Mouse (Mus musculus) hindbrain, embryonic 10.5 days (tissue): ENCODE data around the gene Slc25a22. TPM values are rescaled to one million over a fixed set of nuclear protein-coding genes. Genes with fewer than 3 reads are reported as not detected.

Source experiments
- DNase-seq: peaks from one replicate; pipeline ENCODE4 v3.0.0-alpha.2; 2017; ENCODE audit warnings: low spot score
- H3K27ac ChIP-seq: fragments of 300-500 bp; sonication (generic); 2 replicates; pipeline ENCODE4 v1.5.1; 2016; ENCODE audit warnings: mild to moderate bottlenecking, moderate library complexity
- H3K27me3 ChIP-seq: fragments of 300-500 bp; sonication (generic); 2 replicates; pipeline ENCODE4 v1.6.1; 2016; ENCODE audit warnings: mild to moderate bottlenecking; ENCODE audit not compliant: poor library complexity, insufficient read depth, severe bottlenecking
- H3K36me3 ChIP-seq: fragments of 300-500 bp; sonication (generic); 2 replicates; pipeline ENCODE4 v1.6.1; 2016; ENCODE audit warnings: mild to moderate bottlenecking, moderate library complexity
- H3K4me1 ChIP-seq: fragments of 300-500 bp; sonication (generic); replicated peaks from 2 replicates; pipeline ENCODE4 v1.6.1; 2016; ENCODE audit warnings: mild to moderate bottlenecking
- H3K4me3 ChIP-seq: fragments of 300-500 bp; sonication (generic); 2 replicates; pipeline ENCODE4 v1.5.1; 2016; ENCODE audit warnings: mild to moderate bottlenecking, moderate library complexity
- H3K9me3 ChIP-seq: fragments of 300-500 bp; sonication (generic); 2 replicates; pipeline ENCODE4 v1.6.1; 2016; ENCODE audit warnings: mild to moderate bottlenecking, moderate library complexity
- WGBS: fragments of 180-500 bp; shearing (Covaris S2); methylation state at CpG from one replicate; pipeline ENCODE4 v1.1.7; 2016; 5-methylcytosine and 5-hydroxymethylcytosine counted together
- polyA plus RNA-seq: library from polyadenylated mRNA; unstranded; fragments of >200 nt; fragmentation: Nextera tagmentation; extraction: Ambion mirVana; gene quantifications from 2 replicates; pipeline ENCODE4 v1.2.1, GENCODE M21; 2016

Slc25a22 gene
- polyA plus RNA-seq, 1 experiment from 2014 or later: 55.6 TPM

DNA sequence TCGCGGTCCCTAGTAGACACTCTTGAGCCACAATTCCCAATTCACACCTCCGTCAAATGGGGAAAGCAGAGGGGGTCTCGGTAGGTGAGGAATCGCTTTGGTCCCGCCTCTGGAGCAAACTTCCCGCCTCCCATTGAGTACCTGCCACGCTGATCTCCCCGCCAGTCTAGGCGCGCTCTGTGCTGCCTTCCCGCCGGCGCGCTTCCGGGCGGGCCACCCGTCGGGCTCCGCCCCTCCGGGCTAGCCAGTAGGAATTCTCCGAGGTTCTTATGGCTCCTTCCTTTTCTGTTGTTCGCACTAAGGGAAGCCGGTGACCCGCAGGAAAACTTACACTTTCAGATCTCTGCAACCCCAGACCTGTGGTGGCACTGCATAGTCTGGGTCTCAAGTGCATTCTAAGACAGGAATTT lies 6.1 kb upstream of the Slc25a22 start, which contains the start of gene Pidd1:
Pidd1 (minus strand) TSS at position 198 of the 410 bp plus-strand sequence.
- Histone ChIP-seq H3K9me3 (no peaks in the 10 kb centered on the region), H3K4me1 (peaks cover 53% of the 10 kb centered on the region), H3K27ac (peak within 1 kb of the TSS; percentile 86), H3K36me3 (peaks cover 44% of the 10 kb centered on the region), H3K4me3 (peak within 1 kb of the TSS; percentile 60), H3K27me3 (no peaks in the 10 kb centered on the region)
- WGBS: under 1% methylated on average over 25 of the region's 25 CpGs
- peak; percentile 79 for DNase-seq

DNA sequence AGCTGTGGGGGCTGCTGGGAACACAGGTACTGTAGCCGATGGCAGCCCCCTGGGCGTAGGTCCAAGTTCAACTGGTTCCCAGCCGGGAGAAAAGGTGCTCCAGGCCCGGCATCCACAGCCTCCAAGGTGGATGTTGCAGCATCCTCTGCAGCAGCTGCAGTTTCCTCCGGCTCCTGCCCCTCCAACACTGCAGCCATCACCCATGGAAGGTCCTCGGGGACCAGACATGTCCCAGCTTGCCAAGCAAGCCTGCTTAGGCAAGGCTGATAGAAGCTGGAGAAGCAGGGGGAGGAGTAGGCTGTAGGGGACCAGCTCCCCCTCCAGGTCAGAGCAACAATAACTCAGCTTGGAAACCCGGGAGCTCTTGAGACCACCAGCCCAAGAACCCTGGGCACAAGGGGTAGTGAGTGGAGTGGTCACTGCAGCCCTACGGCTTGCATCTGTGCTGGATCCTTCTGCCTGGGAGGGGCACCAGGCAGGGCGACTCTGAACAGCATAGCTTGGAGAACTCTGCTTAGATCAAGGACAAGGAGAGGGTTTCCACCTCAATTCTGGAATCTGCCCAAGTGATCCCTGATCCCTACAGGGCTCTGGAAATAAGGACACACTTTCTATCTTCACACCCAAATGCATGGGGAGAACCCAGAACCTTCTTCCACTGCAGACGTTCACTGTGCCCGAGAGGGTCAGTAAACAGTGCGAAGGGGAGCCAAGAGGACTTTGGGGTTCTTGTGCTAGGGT lies 5.6 kb upstream of the Slc25a22 start:
- peak overlapping the region; percentile 86 for H3K27ac ChIP-seq
- peaks cover 47% of the 10 kb centered on the region for H3K4me1 ChIP-seq
- peak; percentile 62 for DNase-seq
- peak overlapping the region; percentile 60 for H3K4me3 ChIP-seq
- H3K36me3 ChIP-seq: peaks cover 44% of the 10 kb centered on the region
- 28% methylated on average over 12 of the region's 12 CpGs for WGBS
- H3K27me3 ChIP-seq: no peaks in the 10 kb centered on the region
- no peaks in the 10 kb centered on the region for H3K9me3 ChIP-seq

DNA sequence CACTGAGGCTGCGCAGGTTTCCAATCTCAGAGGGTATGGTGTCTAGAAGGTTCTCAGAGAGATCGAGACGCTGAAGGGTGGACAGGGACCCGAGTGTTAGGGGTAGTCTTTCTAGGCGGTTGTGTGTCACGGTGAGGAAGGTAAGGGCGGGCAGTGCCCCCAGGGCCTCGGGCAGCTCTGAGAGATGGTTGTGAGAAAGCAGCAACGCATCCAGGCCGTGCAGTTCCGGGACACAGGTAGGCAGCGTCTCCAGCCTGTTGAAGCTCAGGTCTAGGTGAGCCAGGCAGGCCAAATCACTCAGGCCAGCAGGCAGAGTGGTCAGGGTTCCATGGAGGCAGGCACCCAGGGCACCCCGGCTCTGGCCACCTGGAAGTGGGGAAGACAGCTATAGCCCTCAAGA lies 4.5 kb upstream of the Slc25a22 start:
- H3K9me3 ChIP-seq: no peaks in the 10 kb centered on the region
- 93% methylated on average over 13 of the region's 13 CpGs for WGBS
- peaks cover 51% of the 10 kb centered on the region for H3K4me1 ChIP-seq
- H3K27me3 ChIP-seq: no peaks in the 10 kb centered on the region
- peaks cover 48% of the 10 kb centered on the region for H3K36me3 ChIP-seq
- DNase-seq: no peak
- H3K27ac ChIP-seq: peak overlapping the region; percentile 86
- H3K4me3 ChIP-seq: peak overlapping the region; percentile 60

DNA sequence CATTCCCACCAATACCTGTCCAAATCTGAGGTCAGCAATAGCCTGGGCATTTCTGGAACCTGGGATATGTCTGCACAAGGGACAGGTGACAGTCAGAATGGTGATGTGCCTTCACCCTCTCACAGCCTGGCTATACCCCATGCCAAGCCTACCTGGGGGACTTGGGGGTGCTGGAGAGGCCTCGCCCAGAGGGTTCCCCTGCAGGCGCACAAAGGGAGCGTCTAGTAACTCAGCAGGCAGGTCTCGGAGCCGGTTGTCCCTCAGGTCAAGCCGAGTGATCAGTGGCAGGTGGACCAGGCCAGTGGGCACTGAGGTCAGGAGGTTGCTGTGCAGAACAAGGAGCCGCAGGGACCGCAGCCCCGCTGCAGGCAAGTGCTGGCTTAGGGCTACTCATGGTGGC lies 3.8 kb upstream of the Slc25a22 start:
- H3K4me1 ChIP-seq: peaks cover 58% of the 10 kb centered on the region
- peak overlapping the region; percentile 60; the same call in 1 of the 2 replicates for H3K4me3 ChIP-seq
- peaks cover 48% of the 10 kb centered on the region for H3K36me3 ChIP-seq
- H3K27me3 ChIP-seq: no peaks in the 10 kb centered on the region
- no peaks in the 10 kb centered on the region for H3K9me3 ChIP-seq
- DNase-seq: no peak
- 0 out of 2 replicates have a peak overlapping the region, but pooled peaks have one; percentile 86 for H3K27ac ChIP-seq
- 92% methylated on average over 9 of the region's 9 CpGs for WGBS

DNA sequence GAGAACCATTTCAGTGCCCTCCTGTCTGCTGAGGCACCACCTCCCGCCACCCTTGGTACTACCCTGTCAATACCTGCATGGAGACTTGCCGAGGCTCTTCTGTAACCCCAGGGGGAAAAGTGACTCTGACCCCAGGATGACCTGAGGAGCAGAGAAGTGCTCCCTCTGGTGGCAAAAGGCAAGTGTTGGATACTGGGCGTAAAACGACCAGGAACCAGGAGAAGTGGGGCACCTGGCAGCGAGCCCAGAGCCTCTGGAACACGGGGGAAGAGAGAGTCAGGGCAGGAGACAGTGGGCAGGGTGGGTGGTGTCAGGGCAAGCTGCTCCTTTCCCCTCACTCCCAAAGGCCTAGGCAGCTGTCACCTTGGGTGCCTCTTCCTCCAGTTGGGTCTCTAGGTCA lies 2.9 kb upstream of the Slc25a22 start:
- H3K4me3 ChIP-seq: no peak overlapping the region
- H3K4me1 ChIP-seq: peaks cover 67% of the 10 kb centered on the region
- DNase-seq: no peak
- no peaks in the 10 kb centered on the region for H3K9me3 ChIP-seq
- 41% methylated on average over 6 of the region's 6 CpGs for WGBS
- no peaks in the 10 kb centered on the region for H3K27me3 ChIP-seq
- peaks cover 48% of the 10 kb centered on the region for H3K36me3 ChIP-seq
- H3K27ac ChIP-seq: no peak overlapping the region

DNA sequence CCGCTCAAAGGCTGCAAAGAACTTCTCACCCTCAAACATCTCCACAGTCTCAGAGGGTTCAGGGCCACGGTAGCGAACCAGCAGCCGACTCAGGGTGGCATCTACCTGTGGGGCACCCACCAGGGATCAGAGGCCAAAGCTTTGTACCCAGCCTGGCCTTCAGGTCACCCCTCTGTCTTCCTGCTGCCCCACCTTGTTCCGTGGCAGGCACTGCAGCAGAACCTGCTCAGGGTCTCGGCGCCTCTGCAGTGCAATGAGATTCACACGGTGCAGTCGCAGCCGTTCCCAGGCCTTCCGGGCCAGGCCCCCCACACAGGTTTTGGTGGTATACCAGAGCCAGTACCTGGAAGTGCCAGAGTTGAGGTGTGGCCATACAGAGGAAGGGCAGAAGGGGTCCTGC lies 2.1 kb upstream of the Slc25a22 start:
- Histone ChIP-seq H3K4me1 (peaks cover 75% of the 10 kb centered on the region), H3K9me3 (no peaks in the 10 kb centered on the region), H3K27ac (no peak overlapping the region), H3K4me3 (no peak overlapping the region), H3K27me3 (no peaks in the 10 kb centered on the region), H3K36me3 (peaks cover 48% of the 10 kb centered on the region)
- 95% methylated on average over 11 of the region's 11 CpGs for WGBS
- DNase-seq: no peak

DNA sequence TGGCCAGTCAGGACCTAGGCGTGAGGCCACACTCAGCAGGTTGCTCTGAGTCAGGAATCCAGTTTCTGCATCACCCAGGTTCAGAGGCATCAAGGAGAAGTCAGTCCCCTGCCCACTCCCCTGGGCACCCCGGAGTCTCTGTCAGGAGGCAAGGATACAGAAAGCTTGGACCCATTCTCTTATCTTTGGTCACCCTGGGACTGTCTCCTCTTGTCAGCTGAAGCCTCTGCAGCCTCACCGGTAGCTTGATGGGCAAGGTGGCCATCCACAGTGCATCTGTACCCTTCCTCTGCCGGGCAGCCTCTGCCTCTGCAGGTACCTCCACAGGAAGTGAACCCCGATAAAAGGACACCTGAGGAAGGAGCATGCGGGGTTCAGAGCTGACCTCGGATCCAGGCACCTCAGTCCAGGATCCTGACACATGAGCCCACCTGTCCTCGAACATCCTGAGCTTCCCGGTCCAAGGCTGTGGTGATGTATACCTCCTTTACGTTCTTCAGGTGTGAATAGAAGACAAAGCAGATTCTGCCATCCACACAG lies 1.5 kb upstream of the Slc25a22 start:
- H3K4me3 ChIP-seq: no peak overlapping the region
- peaks cover 48% of the 10 kb centered on the region for H3K36me3 ChIP-seq
- 97% methylated on average over 10 of the region's 10 CpGs for WGBS
- peaks cover 78% of the 10 kb centered on the region for H3K4me1 ChIP-seq
- DNase-seq: no peak
- no peaks in the 10 kb centered on the region for H3K9me3 ChIP-seq
- H3K27me3 ChIP-seq: no peaks in the 10 kb centered on the region
- H3K27ac ChIP-seq: no peak overlapping the region

DNA sequence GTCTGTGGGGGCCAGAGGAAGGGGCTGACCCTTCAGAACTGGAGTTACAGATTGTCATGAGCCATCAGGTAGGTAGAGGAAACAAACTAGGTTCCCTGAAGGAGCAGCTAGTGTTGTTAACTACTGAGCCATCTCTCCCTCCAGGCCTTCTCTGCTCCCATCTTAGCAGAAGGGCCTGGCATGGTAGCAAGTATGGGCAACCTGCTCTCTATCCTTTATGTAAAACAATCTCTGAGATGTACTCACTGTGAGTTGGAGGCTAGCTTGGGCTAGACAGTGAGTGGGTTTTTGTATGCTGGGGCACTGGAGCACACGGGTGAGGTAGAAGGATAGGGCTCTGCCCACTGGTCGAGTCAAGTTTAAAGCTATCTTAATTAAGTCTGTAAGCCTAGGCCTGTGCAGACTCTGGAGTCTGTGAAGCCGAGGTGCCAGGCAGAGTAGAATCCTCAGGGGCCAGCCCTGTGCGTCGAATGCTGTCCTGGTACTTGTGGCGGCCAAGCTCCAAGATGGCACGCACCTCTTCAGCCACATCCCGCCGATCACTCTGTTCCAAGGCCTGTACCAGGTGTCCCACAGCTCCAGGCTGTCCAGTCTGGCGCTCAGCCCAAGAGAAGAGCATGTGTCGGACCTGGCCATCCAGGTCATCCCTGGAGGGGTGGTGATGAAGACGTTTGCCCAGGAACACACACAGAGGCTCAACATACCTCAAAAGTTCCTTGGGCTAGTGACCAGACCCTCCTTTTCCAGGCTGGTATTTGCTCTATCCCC lies 693 bp upstream of the Slc25a22 start:
- no peak overlapping the region for H3K27ac ChIP-seq
- H3K27me3 ChIP-seq: no peaks in the 10 kb centered on the region
- H3K4me1 ChIP-seq: peaks cover 78% of the 10 kb centered on the region
- H3K4me3 ChIP-seq: no peak overlapping the region
- DNase-seq: no peak
- WGBS: 91% methylated on average over 12 of the region's 12 CpGs
- H3K36me3 ChIP-seq: peaks cover 53% of the 10 kb centered on the region
- no peaks in the 10 kb centered on the region for H3K9me3 ChIP-seq

DNA sequence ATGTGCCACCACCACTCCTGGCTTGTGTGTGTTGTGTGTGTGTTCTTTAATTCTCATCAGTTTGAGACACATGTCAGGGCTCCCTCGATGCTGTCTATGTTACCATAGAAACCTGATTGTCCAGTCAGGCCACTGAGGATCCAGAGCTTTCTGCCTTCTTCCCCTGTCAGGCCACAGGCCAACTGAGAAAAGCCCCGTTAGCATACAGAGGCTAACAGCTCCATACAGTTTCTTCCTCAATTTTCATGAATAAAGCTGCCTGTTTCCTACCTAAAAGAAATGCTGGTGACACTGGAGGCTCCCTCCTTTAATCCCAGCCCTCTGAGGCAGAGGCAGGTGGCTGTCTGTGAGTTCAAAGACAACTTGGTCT lies 1.2 kb downstream of the Slc25a22 start:
- Histone ChIP-seq H3K27ac (peak overlapping the region; percentile 87), H3K9me3 (no peaks in the 10 kb centered on the region), H3K27me3 (no peaks in the 10 kb centered on the region), H3K36me3 (peaks cover 60% of the 10 kb centered on the region), H3K4me1 (peaks cover 77% of the 10 kb centered on the region), H3K4me3 (peak overlapping the region; percentile 63)
- DNase-seq: no peak
- 58% methylated on average over 2 of the region's 2 CpGs for WGBS

DNA sequence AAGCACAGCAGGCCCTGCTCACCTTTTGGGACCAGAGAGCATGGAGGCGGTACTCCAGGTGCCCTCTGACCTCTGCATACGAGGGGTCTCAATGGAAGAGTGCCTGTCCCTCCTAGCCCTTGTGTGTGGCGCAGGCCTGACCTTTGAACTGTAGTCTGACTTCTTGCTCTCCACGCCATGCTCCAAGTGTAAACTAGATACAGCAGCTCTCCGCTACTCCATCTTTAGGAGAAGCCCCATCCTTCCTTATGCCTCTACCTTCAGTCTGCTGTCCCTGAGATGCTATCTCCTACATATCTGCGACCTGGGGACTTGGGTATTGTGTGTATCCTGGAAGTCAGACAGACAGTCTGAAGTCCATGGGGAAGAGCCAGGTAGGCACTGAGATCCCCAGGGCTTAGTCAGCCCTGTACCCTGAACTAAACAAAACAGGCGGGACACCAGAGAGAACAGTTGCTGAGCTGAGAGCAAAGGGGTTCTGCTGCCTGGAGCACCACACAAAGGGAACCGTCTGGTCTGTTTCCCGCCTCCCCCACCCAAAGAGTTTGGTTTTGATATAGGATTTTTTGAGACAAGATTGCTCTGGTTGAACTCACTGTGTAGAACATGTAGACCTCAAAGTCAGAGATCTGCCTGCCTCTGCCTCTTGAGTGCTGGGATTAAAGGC lies 1.7 kb downstream of the Slc25a22 start:
- peaks cover 60% of the 10 kb centered on the region for H3K36me3 ChIP-seq
- no peaks in the 10 kb centered on the region for H3K27me3 ChIP-seq
- WGBS: 60% methylated on average over 9 of the region's 9 CpGs
- H3K4me1 ChIP-seq: peaks cover 71% of the 10 kb centered on the region
- no peak for DNase-seq
- peak overlapping the region; percentile 63 for H3K4me3 ChIP-seq
- H3K9me3 ChIP-seq: no peaks in the 10 kb centered on the region
- peak overlapping the region; percentile 87 for H3K27ac ChIP-seq

DNA sequence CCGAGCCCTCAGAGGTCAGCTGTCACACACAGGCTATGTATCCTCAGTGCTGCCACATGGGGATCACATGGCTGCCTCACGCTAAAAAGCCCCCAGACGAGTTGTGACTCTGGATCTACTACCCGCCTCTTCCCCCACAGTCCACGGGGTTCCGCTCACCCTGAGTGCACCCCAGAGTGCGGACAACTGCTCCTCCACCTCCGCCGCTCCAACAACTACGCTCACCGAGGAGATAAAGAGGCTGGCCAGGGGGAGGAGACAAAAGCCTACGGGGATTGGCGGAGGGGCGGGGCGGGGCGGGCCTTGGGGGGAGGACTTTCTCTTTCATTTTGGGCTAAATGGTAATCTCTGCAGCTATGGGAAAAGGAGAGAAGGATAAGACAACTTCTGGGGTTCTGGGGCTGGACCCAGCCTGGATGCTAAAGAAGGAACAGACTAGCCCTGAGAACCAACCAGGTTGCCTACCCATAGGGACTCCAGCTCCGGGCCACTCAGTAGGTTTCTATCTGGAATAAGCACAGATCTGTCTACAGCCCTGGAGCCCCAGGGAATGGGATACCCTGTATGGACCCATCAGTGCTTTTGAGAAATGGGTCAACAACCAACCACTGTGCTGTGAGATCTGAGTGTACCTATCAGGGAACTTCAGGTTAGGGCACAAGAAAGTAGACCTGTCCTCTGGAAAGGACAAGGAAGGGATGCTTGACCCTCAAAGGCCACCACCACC lies 2.4 kb downstream of the Slc25a22 start:
- Histone ChIP-seq H3K9me3 (no peaks in the 10 kb centered on the region), H3K4me1 (peaks cover 67% of the 10 kb centered on the region), H3K4me3 (peak overlapping the region; percentile 61), H3K27ac (peak overlapping the region; percentile 87), H3K36me3 (peaks cover 60% of the 10 kb centered on the region), H3K27me3 (no peaks in the 10 kb centered on the region)
- DNase-seq: peak; percentile 57
- 6% methylated on average over 17 of the region's 17 CpGs for WGBS

DNA sequence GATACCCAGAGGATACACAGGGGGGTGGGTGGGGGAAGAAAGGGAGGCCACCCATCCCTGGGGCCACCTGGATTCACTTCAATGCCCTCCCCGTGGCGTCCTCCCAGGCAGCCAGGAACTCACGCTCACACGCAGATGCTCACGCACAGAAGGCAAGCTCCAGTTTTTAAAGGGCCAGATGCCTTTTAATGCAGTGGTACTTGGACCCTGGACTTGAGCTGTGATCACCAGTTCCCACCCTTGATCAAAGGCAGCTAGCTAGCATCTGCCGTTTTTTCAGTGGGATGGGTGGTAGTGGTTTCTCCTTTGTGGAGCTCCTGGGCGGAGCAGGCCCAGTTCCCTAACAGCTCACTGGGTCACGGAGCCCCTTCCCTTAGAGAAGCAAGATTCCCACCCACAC lies 3.2 kb downstream of the Slc25a22 start:
- Histone ChIP-seq H3K4me1 (peaks cover 74% of the 10 kb centered on the region), H3K36me3 (peaks cover 52% of the 10 kb centered on the region), H3K9me3 (no peaks in the 10 kb centered on the region), H3K27me3 (no peaks in the 10 kb centered on the region), H3K27ac (peak overlapping the region; percentile 87), H3K4me3 (peak overlapping the region; percentile 61)
- 17% methylated on average over 8 of the region's 8 CpGs for WGBS
- DNase-seq: peak; percentile 54
